Mouse (Mus musculus): ENCODE data around the gene Plgrkt.

Plgrkt gene

DNA sequence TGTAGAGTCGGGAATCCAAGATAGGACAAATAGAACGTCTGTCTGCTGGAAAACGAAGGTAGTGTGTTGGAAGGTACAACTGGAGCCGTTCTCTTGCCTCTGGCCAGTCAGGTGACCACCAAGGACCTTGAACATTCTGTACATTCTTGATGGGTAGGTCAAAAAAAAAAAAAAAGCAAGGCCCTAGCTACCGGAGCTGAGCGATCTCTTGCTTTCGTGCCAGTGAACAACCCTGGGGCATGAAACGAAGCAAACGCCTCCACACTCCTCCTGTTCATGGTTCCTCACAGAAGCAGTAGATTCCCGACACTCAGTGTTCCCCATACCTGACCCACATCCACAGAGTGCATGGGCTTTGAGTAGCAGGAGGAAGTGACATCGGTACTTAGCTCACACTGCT lies 10.9 kb downstream of the Plgrkt start:
- intact Hi-C loops (cut with DNase I) = loop anchor here (2.0 to 5.0 kb wide), 2 partner anchors 146 to 295 kb away; no protein-coding TSS in a partner anchor

DNA sequence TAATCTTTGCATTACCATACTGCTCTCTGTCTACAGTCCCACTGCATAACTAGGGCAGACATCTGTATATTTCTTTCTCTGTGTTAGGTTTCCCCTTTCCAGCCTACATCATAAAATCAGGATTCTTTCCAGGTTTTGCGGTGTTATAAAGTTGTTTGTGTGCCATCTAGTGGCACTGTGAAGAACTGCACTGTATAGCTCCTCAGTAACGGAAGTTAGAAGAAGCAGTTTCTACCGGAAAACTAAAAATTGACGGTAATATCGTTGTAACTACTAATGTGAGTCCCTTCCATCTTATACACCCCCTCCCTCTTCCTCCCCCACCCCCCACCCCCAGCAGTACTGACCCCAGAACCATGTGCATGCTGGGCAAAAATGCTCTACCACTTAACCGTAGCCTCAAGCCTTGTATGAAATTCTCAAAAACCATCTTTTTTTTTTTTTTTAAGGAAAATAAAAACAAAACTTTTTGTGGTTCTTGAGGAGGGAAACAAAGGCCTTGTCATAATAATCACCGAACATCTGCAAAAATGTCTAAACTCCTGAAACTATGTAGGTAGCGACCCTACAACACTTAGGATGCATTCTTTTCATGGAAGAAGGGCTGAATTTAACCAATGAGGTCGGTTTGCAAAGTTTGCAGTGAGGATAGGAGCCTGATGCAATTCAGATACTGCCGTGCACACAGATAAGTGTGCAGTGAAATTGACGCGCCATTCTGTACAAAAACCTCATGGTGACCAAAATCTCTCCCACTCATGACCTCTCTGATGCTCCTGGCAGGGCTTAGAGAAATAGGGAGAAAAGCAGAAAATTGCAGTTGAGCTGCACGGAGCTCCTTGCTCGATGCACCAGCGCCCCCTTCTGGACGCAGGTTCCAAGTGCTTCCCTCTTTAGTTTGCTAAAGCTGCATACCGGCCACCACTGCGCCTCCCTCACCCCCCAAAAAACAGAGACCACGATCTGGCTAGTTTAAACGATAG lies 12.0 kb downstream of the Plgrkt start:
- intact Hi-C loops (cut with DNase I) = loop anchor here (2.0 to 5.0 kb wide), 4 partner anchors 147 to 573 kb away; no protein-coding TSS in a partner anchor

DNA sequence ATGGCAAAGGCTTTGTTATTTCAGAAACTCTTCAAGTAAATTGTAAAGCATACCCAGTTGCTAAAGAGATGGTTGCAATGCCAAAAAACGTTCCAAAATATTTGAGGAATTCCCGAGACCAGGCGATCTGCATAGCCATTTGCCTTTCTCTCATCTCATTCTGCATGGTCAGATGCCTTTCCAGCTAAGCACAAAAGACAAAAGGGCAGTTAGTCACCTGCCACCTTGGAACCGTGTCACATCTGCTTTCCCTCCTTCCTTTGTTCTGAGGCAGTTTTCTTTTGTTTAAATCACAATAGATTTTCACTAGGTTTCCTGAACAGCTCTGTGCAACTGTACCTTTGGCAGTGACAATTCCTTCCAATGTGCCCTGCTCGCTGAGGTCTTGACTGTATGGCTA lies 16.2 kb downstream of the Plgrkt start:
- intact Hi-C loops (cut with DNase I) = loop anchor here (5.0 kb wide), 2 partner anchors 369 to 569 kb away; no protein-coding TSS in a partner anchor

DNA sequence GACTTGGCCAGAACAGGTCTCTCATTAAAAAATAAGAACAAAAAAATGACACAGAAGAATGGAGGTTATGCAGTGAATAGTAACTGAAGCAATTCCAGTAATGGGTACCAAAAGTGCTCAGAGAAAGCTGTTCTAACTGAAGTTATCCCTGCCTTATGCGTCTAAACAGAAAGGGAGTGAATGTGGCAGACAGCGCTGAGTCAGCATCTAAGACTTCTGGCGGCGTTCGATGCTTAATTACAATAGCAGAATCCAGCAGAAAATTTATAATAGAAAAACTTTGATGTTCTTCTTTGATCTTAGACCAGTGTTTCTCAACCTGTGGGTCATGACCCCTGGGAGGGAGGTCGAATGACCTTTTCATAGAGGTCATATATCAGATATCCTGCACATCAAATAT lies 21.6 kb downstream of the Plgrkt start:
- intact Hi-C loops (cut with DNase I) = no loop called here

DNA sequence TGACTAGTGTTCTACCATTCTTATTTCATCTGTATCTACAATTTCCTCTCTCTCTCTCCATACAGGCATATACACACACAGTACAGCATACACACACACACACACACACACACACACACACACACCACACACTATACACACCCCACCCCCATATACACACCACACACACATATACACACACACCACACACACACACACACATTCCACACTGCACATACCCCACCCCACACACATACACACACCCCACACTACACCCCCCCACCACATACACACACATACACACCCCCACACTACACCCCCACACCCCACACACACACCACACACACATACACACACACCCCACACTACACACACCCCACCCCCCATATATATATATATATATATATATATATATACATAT lies 22.3 kb downstream of the Plgrkt start:
- intact Hi-C loops (cut with DNase I) = no loop called here

DNA sequence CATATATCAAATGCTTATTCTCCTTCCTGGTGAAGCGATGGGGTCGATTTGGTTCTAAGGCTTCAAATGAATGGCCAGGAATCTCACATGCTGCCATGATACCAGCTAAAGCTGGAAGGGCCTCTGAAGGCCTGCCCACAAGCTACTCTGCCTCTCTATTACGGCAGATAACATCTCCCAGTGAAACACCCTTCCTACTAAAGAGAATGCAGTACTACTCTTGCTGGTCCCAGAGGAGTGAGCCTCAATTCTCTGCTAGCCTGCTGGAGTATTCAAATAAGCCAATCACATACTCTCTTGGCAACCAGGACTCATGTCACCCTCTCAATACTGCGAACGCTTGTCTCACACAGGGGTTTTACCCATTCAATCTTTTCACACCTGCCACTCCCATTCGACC lies 24.9 kb downstream of the Plgrkt start:
- intact Hi-C loops (cut with DNase I) = no loop called here

DNA sequence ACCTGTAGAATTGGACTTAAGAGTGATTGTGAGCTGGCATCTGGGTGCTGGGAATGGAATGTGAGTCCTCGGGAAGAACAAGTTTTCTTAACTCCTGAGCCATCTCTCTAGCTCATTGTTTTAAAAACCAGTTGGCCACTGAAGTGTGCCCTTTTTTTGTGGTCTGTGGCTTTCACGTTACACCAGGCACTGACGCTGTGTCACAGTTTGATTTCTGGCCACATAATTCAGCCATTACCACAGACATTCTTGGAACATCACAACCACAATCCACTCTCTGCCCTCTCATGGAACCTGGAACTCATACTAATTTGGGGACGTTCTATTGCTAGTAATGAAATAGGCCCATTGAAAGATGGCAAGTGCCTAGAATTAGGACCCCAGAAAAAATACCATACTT lies 26.2 kb downstream of the Plgrkt start:
- intact Hi-C loops (cut with DNase I) = no loop called here

GRCm38 (mm10) chr19:29336624-29337023 lies 30.6 kb downstream of the Plgrkt start:
- intact Hi-C loops (cut with DNase I) = no loop called here

DNA sequence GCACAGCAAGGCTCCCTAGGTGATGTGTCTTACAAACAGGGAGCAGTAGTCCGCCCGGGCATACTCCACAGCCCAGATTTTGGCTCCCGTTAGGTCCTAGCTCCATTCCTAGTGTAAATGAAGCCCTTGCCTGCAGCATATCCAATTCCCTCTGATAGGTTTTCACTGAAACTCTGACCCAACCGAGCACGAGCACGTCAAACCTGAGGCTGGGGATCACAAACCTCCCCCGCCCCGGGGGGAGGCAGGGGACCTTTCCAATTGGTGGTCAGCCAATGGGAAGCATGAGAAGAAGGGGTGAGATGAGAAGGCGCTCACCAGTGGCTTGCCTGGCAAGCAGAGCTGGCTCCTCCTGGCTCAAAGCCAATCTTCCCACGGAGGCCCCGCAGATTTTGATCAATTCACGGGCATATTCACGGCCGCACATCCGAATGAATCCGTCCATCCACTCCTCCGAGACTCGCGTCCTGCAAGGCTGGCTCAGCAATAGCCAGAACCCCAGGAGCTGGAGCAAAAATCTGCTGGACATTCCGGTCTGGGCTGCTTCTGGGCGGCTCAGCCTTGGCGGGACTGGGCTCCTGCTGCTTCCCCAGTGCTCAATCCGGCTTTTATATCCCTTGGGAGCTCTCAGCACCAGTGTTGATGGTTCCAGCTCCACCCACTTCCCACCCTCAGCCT lies 33.0 kb downstream of the Plgrkt start, which contains the start of gene Rln1:
Gene Rln1, minus strand, starts transcription at position 603 of the 678 bp plus-strand sequence.
- intact Hi-C loops (cut with DNase I) = no loop called here

DNA sequence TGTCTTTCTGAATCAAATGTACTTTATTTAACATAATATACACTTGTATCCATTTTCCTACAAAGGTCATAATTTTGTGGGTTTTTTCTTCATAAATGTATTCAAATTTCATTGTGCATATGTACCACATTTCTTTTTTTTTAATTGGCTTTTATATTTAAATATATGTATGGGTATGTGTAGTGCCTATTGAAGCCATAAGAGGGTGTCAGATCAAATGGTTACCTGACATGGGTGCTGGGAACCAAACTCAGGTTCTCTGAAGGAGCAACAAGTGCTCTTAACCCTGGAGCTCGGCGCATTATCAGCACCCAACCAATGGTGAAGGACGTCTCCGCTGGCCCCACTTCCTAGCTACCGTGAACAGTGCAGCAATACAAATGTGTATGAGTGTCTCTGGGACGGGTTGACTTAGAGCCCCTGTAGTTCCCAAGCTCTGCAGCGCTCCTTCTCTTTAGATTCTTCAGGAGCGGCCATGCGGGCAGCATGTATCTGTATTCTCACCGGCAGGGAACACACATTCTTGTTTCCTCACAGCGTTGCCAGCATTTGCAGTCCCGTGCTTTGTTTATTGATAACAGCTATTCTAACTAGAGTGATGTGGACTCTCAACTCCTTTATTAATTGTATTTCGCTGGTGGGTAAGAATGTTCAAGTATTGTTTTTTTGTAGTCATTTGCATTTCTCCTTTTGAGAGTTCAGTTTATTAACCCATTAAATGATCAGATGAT lies 40.2 kb downstream of the Plgrkt start:
- intact Hi-C loops (cut with DNase I) = no loop called here

DNA sequence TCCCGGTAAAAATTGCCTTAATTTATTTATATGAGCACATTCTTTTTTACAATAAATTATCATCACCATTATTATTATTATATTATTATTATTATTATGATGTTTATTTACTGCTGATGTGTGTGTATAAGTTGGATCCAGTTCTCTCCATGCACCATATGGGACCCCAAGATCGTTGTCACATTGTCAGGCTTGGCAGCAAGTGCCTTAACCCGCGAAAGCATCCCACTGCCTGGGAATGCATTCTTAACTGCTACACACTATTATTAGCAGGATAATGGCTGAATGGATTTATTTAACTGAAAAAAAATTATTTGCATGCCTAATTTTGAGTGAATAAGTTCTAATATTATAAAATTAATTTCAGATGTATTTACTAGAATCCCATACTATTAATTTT lies 40.8 kb downstream of the Plgrkt start:
- intact Hi-C loops (cut with DNase I) = no loop called here

DNA sequence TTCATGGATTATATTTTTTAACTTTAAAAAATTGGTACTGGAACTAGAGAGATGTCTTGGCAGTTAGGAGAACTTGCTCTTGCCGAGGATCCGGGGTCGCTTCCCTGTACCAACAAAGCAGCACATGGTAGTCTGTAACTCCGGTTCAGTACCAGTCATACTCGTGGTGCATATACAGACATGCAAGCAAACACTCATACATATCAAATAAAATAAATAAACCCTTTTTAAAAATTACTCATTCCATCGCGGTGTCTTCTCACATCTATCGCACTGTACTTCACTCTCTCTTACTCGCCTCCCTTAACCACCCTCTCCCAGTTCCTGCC lies 41.4 kb downstream of the Plgrkt start:
- intact Hi-C loops (cut with DNase I) = no loop called here

GRCm38 (mm10) chr19:29325053-29325851 lies 41.9 kb downstream of the Plgrkt start, which contains the start of gene Insl6:
Gene Insl6 (minus strand): TSS chr19:29325356.
- intact Hi-C loops (cut with DNase I) = no loop called here

DNA sequence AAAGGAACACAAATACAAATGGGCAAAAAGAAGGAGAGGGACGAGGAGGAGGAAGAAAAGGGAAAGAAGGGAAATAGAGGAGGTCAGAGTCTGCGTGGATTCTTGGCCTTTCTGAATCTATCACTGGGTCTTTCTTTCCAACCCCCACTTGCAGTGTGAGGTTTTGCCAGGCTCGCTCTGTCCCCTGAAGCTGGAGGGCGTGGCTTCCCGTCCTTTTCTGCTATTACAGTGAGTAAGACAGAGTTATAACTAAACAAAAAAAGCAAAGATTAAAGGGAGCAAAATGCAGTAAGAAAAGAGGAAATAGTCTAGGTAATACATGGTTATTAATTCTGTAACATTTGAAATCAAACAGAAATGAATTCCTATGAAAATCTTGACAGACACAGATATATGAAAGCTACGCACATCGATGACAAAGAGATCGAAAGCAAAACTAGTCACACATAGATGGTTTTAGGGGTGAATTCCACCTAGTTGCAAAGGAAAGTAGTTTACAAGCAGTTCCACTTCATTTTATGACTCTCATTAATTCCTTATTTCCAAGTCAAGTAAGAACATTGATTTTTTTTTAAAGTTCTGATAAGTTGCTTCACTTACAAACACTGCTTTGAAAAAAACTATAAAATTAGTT lies 43.7 kb downstream of the Plgrkt start:
- intact Hi-C loops (cut with DNase I) = no loop called here

GRCm38 (mm10) chr19:29312661-29313060 lies 54.5 kb downstream of the Plgrkt start:
- intact Hi-C loops (cut with DNase I) = no loop called here

DNA sequence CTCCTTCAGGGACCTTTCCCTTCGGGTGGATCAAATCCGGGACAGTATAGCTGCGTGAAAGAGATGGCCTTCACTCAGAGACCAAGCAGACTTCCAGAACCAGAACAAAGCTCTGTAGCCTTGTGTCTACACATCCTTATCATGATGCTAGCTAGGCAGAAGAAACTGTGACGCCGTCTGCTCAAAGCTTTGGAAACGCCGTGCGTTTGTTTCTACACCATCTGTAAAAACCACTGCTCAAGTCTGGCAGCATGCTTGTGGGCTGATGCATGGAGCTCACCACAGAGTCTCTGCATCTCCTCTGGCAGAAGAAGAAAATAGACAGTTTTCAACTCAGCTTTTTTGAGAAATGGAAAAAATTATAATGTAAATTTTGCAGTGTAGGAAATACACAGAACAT lies 55.4 kb downstream of the Plgrkt start:
- intact Hi-C loops (cut with DNase I) = no loop called here

DNA sequence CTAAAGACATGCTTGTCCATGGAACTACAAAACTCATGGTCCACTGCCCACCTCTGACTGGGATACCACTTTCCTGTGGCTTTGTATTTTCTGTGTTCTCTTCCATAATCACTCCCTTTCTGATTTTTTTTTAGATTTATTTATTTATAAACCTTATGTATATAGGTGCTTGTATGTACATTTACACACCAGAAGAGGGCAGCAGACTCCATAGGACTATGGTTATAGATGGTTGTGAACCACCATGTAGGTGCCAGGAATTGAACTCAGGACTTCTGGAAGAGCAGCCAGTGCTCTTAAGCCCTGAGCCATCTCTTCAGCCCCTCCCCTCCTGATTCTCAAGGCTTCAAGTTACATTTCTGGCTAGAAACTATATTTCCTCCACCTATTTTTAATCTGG lies 58.4 kb downstream of the Plgrkt start:
- intact Hi-C loops (cut with DNase I) = no loop called here

DNA sequence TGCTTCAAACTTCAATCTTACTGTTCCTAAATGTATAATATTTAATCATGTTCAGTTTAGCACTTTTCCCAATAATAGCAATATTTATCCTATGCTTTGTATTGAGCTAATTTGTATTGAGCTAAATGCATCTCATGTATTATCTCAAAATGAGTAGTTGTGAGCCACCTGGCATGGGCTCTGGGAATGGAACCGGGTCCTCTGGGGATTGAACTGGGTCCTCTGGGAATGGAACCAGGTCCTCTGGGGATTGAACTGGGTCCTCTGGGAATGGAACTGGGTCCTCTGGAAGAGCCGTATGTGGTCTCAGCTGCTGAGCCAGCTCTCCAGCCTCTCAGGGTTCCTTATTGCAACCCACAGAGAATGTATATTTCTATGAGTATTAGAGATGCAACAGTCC lies 65.1 kb downstream of the Plgrkt start:
- intact Hi-C loops (cut with DNase I) = no loop called here

- intact Hi-C loops (cut with DNase I) = no loop called here
Measured at GRCm38 (mm10) chr19:29300919-29301318, 66.3 kb downstream of the Plgrkt start.

All from adrenal gland (tissue).